Mouse (Mus musculus): ENCODE data around the gene Pla2g1b. TPM values are rescaled to one million over a fixed set of nuclear protein-coding genes. Genes with fewer than 3 reads are reported as not detected.
"Not testable (repeated sequence)": the region's sequence is repeated elsewhere in the genome, so short reads cannot be mapped to it uniquely, and the experiment has no call there.

Pla2g1b gene
- not detected for total RNA-seq (2021)
- long read RNA-seq, experiment 1 = 0 reads
- long read RNA-seq, experiment 2 = 0 reads

DNA sequence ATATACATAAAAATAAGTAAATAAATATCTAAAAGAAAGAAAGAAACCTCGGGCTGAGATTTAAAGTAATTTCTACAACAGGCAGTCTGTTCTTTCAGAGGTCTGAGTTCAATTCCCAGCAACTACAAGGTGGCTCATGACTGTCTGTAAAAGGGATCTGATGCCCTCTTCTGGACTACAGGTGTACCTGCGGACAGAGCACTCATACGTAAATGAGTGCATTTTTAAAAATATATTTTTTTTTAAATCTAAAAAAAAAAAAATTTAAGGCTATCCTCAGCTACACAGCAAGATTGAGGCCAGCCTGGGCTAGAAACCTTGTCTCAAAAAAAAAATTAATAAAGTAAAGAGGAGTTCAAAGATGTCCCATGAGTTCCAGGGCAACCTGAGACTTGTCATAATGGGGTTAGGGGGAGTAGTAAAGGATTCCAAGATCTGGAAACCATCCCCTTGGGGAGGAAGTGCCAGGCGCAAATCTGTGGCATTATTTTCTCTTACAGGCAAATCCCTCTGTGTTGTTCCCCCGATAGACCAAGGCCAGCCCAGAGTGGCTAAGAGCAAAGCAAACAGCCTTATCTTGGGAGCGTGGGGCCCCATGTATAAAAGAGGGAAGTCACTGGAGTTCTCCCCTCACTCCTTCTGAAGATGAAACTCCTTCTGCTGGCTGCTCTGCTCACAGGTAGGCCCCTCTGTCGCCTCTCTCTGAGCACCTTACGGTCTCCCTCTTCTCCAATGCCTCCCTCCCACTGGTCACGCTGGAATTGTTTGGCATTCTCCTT, at the start of gene Pla2g1b:
Pla2g1b (plus strand) TSS at position 621 of the 779 bp plus-strand sequence.
- no peak for DNase-seq (ENCODE audit: low spot score in 2 of 2)

DNA sequence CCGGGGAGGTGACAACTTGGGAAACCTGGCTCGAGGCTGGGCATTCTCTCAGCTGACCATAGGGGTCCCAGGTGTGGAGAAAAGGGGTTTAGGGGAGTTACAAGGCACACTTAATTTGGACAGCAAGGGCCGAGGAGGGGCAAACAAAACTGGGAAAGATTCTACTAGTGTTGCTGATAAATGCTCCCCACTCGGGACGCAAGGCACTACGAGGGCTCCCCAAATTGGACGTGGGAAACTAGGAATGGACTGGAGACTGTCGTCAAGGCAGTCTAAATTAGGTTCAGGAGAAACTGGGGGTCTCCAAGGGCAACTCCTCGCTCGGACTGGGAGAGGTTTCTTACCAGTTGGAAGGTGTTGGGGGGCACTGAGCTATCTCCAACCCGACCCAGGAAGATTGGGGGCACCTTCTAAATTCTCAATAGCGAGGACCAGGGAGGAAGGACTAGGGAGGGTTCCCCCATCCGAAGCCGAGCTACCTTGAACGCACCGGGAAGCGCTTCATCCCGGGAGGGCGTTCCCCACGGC, 37.2 kb upstream of the Pla2g1b start:
- no peak for DNase-seq (ENCODE audit: low spot score in 2 of 2)

DNA sequence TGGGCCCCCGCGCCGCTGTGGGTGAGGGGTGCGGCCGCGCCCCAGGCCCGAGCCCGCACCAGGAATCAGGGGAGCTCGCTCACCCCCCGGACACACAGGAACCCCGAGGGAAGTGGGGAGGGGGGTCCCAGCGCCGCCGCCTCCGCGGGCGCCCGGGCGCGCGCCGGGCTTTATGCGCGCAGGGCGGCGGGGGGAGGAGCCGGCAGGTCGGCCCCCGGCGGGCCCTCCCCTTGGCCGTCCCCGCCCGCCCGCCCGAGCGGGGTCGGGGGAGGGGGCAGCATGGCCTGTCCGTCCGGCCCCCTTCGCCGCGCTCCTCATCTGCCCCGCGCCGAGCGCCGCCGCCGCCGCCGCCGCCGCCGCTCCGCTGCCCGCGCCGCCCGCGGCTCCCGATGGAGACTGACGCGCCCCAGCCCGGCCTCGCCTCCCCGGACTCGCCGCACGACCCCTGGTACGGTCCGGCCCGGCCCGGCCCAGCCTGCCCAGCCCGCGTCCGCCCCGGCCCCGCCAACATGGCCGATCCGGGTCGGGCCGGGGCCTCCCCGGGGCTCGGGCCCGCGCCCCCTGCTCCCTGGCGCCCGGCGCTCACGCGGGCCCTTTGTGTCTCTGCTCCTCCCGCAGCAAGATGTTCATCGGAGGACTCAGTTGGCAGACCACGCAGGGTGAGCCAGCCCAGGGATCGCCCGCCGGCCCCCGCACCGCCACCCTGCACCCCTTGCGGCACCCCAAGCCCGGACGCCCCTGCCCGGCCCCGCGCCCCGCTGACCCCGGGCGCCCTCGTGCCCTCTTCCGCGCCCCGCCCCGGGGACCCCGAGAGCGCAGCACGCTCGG, 36.5 kb upstream of the Pla2g1b start, which contains the start of gene Msi1:
Msi1 (plus strand) TSS at position 241 of the 828 bp plus-strand sequence.
- no peak for DNase-seq (ENCODE audit: low spot score in 2 of 2)

DNA sequence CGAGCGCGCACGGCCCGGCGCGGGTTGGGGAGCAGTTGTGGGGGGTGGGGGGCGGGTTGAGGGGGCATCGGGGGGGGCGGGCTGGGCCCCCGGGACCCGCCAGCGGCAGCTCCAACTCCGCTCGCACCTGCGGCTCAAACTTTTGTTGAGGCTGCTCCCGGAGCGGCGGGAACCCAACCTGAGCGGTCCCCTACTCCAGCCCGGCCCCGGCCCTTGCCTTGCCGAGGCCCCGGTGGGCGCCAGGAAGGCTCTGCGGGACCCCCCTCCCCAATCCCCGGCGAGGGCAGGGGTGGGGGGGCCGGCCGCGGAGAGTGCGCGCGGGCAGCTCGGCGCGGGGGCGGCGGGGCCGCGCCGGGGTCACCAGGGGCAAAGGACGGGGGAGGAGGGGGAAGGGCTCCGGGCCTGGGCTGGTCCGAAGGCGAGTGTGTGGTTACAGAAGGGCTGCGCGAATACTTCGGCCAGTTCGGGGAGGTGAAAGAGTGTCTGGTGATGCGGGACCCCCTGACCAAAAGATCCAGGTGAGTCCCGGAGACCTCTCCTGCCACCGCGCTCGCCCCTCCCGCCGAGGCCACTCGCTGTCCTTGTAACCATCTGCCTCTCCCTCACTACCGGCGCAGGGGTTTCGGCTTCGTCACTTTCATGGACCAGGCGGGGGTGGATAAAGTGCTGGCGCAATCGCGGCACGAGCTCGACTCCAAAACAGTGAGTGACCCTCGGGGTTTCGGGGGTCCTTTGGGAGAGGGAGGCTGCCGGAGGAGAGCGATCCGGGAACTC, 35.7 kb upstream of the Pla2g1b start:
- no peak for DNase-seq (ENCODE audit: low spot score in 2 of 2)

DNA sequence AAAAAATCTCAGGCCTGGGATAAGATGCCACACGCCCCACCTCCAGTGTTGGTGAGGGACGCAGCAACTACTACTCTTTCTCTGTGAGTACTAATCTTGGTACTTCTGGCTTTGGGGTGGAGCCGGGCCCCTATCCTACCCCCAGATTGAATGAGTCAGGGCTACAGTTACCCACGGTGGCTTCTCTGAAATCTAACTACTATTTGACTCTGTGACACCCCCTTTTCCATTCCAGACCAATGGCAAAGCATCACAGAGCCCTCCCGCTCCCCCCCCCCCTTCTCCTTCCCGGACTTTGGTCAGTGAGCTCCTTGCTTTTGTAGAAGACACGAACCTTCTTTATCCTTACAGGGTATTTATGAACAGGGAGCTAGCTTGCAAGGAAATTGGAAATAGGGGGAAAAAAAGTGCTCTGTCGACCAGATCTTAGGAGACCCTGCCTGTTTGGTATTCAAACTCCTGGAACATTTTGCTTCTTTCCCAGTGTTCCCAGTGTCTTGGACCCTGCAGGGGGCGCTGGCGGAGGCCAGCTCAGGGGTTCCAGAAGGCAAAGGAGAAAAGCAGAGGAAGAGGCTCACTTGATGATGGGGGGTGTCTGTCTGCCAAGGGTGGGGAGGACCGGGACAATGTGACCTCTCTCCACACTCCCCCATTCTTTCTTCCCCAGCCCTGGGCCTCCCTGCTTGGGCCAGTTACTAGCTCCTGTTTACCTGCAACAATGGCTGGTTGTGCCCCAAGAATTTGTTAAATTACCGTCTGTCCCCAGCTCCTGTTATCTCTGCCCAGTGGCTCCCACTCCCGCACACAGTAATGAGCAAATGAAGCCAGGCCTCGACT, 34.8 kb upstream of the Pla2g1b start:
- peak in 1 of 2 experiments; percentile 55 for DNase-seq (ENCODE audit: low spot score in 2 of 2)

DNA sequence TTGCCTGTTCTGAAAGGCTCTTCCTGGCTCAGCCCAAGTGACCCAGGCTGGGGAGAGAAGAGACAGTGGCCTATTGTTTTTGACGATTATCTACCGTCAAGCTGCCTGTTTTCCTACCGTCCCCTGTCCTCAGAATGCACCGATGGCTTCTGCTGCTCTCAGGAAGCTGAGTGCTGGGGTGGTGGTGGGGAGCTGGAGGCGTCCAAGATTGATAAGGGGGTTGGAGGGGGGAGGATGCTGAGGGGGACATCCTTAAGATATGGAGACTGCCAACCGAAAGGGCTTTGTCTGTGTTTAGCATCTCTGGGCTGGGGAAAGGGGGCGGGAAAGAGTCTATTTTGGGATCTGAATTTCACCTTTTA, 34.2 kb upstream of the Pla2g1b start:
- DNase-seq (ENCODE audit: low spot score in 2 of 2) = no peak

DNA sequence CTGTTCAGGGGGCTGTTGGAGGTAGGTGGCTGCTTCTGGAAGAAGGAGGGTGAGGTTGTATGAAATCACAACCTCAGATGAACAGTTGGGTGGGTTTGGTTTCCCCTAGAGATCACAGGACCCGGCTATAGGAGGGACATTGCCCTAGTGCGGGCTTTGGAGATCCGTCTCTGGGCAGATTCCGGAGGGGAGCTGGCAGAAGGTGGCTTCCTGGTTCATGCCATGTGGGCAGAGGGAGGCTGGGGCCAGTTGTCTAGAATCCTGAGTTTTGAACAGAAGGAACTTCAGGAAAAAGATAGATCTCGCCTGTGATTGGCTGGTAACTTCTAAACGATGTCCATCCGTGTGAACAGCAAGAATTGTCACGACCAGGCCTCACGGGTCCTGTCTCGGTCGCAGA, 33.7 kb upstream of the Pla2g1b start:
- DNase-seq (ENCODE audit: low spot score in 2 of 2) = no peak

DNA sequence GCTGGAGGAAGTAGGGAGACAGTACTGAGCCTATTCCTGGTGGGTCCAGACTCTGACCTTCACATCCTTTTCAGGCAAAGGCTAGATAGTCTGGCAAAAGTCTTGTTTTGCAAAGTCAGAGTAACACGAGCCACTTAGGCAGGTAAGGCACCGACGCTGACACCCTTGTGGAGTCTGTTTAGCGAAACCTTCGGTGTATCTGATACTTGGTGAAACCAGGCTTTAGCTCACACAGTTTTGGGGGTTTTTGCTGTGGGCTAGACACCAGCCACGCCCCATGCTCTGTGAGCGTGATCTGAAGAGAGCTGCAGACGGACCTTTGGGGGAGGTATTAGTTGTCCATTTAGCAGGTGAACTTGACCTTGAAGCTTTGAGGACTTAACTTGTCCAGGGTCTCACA, 32.9 kb upstream of the Pla2g1b start:
- DNase-seq (ENCODE audit: low spot score in 2 of 2) = no peak

DNA sequence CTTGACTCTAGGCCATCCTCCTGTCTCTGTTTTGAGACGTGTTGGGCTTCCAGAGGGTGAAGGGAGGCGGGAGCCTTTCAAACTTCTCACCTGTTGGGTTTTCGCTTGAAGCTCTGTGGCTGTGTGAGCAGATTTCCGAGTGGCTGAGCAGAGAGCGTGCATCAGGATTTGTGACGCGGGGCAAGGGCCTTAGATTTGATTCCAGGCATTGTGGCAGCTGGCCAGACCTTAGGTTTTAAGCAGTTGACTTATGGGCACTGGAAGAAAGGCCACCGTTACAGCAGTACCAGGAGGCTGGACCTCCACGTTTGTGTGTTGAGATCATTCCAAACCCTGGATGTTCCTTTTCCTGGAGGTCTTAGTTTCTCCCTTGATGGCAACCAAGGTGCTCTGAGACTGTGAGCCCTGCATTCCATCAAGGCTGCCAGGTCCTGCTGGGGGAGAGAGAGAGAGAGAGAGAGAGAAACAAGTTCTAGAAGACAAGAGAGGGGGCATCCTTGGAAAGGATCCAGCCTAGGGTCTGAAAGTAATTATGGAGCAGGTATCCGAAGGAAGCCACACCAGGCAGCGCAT, 31.7 kb upstream of the Pla2g1b start:
- DNase-seq (ENCODE audit: low spot score in 2 of 2) = no peak

DNA sequence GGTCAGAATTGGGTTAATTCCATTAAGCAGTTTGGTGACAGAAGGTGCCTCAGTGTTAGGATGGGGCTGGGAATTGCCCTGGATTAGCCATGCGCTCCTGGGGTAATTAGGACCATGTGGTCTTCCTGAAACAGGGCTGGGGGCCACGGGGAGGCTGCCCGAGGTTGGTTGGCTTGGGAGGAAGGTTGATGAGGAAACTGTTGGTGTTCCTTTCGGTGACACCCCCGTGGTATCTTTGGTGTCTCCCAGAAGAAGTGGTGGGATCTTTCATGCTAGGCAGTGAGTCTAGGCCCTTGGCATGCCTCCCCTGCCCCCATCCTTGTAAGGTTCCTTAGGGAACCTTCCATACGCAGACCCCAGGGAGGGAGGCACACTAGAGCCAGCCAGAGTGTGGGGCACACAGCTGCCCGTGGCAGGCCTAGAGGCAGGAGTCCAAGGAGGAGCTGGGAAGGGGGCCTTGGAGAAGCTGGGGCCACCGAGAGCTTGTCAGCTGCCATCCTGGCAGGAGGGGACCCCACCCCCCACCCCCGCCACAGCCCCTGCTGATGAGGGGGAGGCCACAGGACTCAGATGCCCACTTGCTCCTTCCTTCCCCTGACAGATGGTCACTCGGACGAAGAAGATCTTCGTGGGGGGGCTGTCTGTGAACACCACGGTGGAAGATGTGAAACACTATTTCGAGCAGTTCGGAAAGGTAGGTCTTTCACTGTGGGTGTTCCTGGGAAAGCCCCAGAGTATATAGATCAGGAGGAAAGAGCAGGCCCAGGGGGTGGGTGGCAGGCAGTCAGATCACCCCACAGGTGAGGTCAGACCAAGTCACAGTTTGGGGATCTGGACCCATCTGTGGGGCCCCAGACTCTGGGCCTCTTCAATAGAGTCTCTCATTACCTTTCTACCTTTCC, 31.0 kb upstream of the Pla2g1b start:
- no peak for DNase-seq (ENCODE audit: low spot score in 2 of 2)

DNA sequence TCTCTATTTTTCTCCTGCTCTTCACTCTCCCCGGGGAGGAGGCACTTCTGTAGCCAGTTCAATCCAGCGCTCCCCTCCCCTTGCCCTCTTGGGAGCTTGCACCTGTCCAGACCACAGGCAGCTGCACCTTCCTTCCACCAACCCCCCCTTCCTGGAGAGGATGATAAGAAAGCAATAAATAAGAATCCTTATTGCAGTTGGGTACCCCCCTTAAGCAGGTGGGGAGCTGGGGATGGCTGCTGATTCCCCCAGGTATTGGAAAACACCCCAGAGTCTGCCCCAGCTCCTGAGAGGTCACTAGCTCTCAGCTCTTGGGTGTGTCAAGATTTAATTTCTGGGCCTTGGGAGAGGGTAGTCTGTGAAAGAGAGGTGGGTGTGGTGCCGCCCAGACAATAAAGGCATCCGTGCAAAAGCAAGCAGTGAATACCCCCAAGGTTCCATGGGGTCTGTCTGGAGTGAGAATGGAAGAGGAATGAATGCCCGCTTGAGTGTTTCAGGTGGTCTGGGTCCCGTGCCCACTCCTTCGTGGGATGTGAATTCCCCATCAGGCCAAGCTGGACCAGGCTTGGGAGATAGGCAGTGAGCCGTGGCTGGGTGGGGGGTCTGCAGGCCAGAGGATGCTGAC, 30.2 kb upstream of the Pla2g1b start:
- DNase-seq (ENCODE audit: low spot score in 2 of 2) = no peak

DNA sequence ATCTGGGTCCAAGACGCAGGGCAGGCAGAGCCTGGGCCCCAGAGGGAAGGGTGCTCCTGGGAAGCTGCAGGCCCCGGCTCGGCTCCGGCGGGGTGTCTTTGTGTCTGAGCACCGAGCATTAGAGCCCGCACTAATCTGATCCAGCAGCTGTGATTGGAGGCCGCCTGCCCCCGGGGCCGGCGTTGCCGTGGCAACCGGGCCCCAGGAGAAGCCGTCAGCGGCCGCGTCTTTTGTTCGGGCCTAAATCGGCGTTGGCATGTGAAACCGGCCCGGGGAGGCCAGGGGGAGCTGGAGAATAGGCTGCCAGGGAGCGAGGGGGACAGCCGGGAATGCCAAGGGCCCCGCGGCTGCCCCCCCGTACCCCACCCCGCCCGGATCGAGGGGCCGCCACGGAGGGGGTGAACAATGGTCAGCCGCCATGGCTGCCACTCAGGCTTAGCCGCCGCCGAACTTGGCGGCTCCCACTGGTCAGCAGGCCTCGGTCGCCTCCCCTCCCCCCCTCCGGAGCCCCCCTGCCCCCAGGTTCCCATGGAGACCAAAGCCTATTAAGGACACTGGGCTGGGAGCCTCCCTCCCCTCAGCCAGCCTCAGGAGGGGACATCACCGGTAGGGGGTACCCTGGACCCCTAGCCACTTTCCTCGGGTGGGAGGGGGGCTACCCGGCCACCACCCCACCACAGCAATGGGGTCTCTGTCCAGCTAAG, 29.5 kb upstream of the Pla2g1b start:
- peak; percentile 87 to 94 for DNase-seq (ENCODE audit: low spot score in 2 of 2)

DNA sequence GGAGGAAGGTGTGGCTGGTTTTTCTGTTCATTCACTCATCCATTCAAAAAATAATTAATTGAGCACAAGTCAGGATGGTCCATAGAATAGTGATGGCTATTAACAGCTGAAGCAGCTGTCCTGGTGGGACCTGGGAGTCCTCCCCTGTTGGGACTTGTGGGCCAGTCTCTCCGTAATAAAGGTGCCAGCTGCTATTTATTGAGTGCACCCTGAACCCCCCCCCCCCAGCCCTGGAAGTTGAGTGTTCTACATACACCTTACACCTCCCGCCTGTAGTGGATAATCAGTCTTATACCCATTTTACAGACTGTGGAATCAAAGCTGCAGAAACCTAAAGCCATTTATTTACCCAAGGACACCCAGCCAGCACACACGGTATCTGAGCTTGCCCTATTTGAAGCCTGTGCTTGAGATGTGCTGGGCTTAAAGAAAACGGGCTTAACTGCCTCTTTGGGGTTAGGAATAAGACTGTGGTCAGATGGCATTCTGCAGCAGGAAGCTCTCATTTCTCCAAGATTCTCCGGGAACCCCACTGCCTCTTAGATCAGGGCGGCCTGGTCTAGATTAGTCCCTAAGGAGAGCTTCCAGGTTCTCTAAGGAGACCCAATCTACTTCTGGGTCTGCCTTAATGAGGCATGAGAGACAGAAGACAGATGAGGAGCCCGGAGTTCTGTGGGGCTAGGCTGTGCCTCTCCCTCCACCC, 28.7 kb upstream of the Pla2g1b start:
- no peak for DNase-seq (ENCODE audit: low spot score in 2 of 2)

DNA sequence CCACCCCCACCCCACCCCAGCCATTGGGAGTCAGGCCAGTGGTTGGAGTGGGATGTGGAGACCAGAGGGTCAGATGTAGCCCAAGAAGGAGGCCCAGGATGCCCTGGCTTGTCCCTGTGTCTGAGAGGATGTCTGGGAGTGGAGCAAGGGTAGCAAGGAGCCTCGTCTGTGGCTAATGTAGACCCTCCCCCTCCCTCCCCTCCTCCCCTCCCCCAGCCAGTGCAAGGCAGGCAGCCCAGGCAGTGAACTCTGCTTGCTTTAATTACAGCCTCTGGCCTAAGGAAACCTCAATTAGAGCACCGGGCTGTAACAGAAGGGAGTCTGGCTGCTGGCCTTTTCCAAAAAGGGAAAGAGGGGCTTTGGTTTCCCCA, 28.1 kb upstream of the Pla2g1b start:
- no peak for DNase-seq (ENCODE audit: low spot score in 2 of 2)

DNA sequence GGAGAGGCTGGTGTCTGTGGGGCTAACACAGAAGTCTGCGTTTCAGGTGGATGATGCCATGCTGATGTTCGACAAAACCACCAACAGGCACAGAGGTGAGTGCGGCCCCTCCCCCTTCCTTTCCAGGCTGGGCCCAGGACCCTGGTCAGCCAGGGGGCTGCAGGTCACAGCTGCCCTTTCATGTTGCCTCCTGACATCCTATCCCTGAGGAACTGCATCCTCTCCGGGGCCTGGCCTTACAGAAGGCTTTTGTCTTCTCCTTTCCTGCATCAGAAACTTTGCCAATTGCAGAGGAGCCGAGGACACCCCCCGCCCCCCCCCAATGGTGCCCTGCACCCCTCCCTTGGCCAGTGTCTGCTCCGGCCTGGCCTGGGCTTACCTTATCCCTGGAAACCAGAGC, 27.4 kb upstream of the Pla2g1b start:
- DNase-seq (ENCODE audit: low spot score in 2 of 2) = no peak

DNA sequence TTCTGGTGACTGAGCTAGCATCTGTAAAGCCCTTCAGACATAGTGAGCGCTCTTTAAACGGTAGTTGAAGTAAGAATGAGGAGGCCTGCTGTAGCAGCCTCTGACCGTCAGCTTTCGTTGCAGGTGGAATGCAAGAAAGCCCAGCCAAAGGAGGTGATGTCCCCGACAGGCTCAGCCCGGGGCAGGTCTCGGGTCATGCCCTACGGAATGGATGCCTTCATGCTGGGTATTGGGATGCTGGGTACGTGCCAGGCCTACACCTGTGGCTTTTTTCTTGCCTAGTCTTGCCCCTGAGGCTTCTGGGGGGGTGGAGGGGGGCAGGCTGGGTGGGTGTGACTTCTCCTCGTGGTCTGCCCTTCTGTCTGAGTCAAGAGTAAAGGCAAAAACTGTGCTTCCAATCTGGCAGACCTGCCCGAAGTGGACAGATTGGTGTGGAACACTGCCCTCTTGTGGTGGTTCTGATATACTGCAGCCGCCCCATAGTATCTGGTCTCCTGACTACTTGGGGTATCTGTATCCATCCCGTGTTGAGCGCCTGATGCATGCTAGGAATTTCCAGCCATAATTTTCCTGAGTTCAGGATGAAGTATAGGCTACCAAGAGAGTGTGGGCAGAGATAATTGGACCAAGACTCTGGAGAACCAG, 24.7 kb upstream of the Pla2g1b start:
- peak; percentile 83 to 85 for DNase-seq (ENCODE audit: low spot score in 2 of 2)

DNA sequence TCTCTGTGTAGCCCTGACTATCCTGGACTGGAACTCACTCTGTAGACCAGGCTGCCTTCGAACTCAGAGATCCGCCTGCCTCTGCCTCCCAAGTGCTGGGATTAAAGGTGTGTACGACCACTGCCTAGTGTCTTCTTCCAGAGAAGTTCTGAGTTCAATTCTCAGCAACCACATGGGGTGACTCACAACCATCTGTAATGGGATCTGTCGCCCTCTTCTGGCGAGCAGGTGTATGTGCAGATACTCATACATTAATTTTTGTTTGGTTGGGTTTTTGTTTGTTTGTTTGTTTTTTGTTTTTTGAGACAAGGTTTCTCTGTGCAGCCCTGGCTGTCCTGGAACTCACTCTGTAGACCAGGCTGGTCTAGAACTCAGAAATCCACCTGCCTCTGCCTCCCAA, 23.4 kb upstream of the Pla2g1b start:
- not testable (repeated sequence) for DNase-seq (ENCODE audit: low spot score in 2 of 2)

All from layer of hippocampus, postnatal 14 days (tissue).